Mouse (Mus musculus) spleen, adult 2 months (tissue): ENCODE data around the gene Ndufv2. TPM values are rescaled to one million over a fixed set of nuclear protein-coding genes. Genes with fewer than 3 reads are reported as not detected.
"Not testable (repeated sequence)": the region's sequence is repeated elsewhere in the genome, so short reads cannot be mapped to it uniquely, and the experiment has no call there.

ENCODE experiments used
- DNase-seq, 2 experiments: peaks; one replicate each; pipeline versions ENCODE4 v3.0.0 to v3.0.0-alpha.2; 2012 to 2021; ENCODE audit warnings: low spot score in 2 of 2, low read depth in 1 of 2
- H3K27ac ChIP-seq: fragments of 200-500 bp; 2 replicates; pipeline ENCODE4 v1.5.1; 2012; ENCODE audit warnings: low read length, inconsistent platforms; ENCODE audit not compliant: insufficient read depth
- H3K27me3 ChIP-seq: fragments of 200-500 bp; 2 replicates; pipeline ENCODE4 v1.6.1; 2012; ENCODE audit warnings: mild to moderate bottlenecking, moderate library complexity, low read length, inconsistent platforms; ENCODE audit not compliant: control insufficient read depth, insufficient read depth
- H3K36me3 ChIP-seq: fragments of 200-500 bp; 2 replicates; pipeline ENCODE4 v1.6.1; 2012; ENCODE audit warnings: mild to moderate bottlenecking, low read length, inconsistent platforms; ENCODE audit not compliant: control insufficient read depth, insufficient read depth
- H3K4me1 ChIP-seq: fragments of 200-500 bp; 2 replicates; pipeline ENCODE4 v1.6.1; 2011; ENCODE audit warnings: inconsistent platforms; ENCODE audit not compliant: control insufficient read depth, insufficient read depth, insufficient read length
- H3K4me3 ChIP-seq: fragments of 200-500 bp; 2 replicates; pipeline ENCODE4 v1.5.1; 2011; ENCODE audit warnings: mild to moderate bottlenecking, inconsistent platforms; ENCODE audit not compliant: insufficient read depth, insufficient read length; ENCODE audit errors: extremely low read depth
- CTCF ChIP-seq: fragments of 200-500 bp; IDR thresholded peaks from 2 replicates; pipeline ENCODE4 v1.5.1; 2011; ENCODE audit warnings: mild to moderate bottlenecking, inconsistent platforms; ENCODE audit not compliant: insufficient read depth, insufficient read length, insufficient replicate concordance; ENCODE audit errors: extremely low read depth
- POLR2A ChIP-seq: fragments of 200-500 bp; IDR thresholded peaks from 2 replicates; pipeline ENCODE4 v1.6.1; 2011; ENCODE audit warnings: low read depth, low read length, inconsistent platforms
- WGBS: fragments of 180-500 bp; shearing (Covaris S2); methylation state at CpG from one replicate; pipeline ENCODE4 v1.1.7; 2018; 5-methylcytosine and 5-hydroxymethylcytosine counted together
- polyA plus RNA-seq: library from polyadenylated mRNA; depleted of rRNA; stranded (reverse); fragments of >200 nt; gene quantifications from 2 replicates; pipeline ENCODE4 v1.2.3, GENCODE M21; 2012

Gene Ndufv2
- polyA plus RNA-seq, 1 experiment, result 15.3 TPM

GRCm38 (mm10) chr17:66065115-66065514 lies 36.2 kb downstream of the Ndufv2 start:
- 67% methylated on average over 4 of the region's 4 CpGs for WGBS
- no peak for DNase-seq
- H3K27me3 ChIP-seq, result no peaks in the 10 kb centered on the region
- no peaks in the 10 kb centered on the region; the same call in 1 of the 2 replicates for H3K36me3 ChIP-seq
- H3K27ac ChIP-seq, result no peak overlapping the region
- no peak overlapping the region for H3K4me3 ChIP-seq
- H3K4me1 ChIP-seq, result peaks cover 5% of the 10 kb centered on the region; the same call in 1 of the 2 replicates
- TF ChIP-seq CTCF, result no peak
- TF ChIP-seq POLR2A, result no peak

GRCm38 (mm10) chr17:66061241-66061938 lies 40.0 kb downstream of the Ndufv2 start:
- 75% methylated on average over 8 of the region's 8 CpGs for WGBS
- H3K4me1 ChIP-seq, result peaks cover 15% of the 10 kb centered on the region
- TF ChIP-seq CTCF, result no peak
- no peak for TF ChIP-seq POLR2A
- no peak overlapping the region for H3K27ac ChIP-seq
- H3K27me3 ChIP-seq, result no peaks in the 10 kb centered on the region
- no peak overlapping the region for H3K4me3 ChIP-seq
- no peak for DNase-seq
- no peaks in the 10 kb centered on the region for H3K36me3 ChIP-seq

GRCm38 (mm10) chr17:66058160-66058559 lies 43.2 kb downstream of the Ndufv2 start:
- Histone ChIP-seq H3K27ac (no peak overlapping the region), H3K36me3 (no peaks in the 10 kb centered on the region)
- WGBS, result 46% methylated on average over 4 of the region's 4 CpGs

GRCm38 (mm10) chr17:66057145-66057544 lies 44.2 kb downstream of the Ndufv2 start:
- TF ChIP-seq POLR2A (no peak), CTCF (no peak)
- WGBS, result 92% methylated on average over 2 of the region's 2 CpGs
- H3K36me3 ChIP-seq, result no peaks in the 10 kb centered on the region
- H3K27ac ChIP-seq, result no peak overlapping the region
- no peak for DNase-seq
- peaks cover 15% of the 10 kb centered on the region for H3K4me1 ChIP-seq
- H3K27me3 ChIP-seq, result no peaks in the 10 kb centered on the region
- no peak overlapping the region for H3K4me3 ChIP-seq

More at GRCm38 (mm10) chr17:66058160-66058559, 43.2 kb downstream of the Ndufv2 start:
- no peak for TF ChIP-seq CTCF
- no peaks in the 10 kb centered on the region for H3K27me3 ChIP-seq
- peak in 1 of 2 experiments; percentile 8 for DNase-seq
- peaks cover 15% of the 10 kb centered on the region for H3K4me1 ChIP-seq
- H3K4me3 ChIP-seq, result no peak overlapping the region

GRCm38 (mm10) chr17:66053349-66053748 lies 48.0 kb downstream of the Ndufv2 start:
- Histone ChIP-seq H3K27ac (no peak overlapping the region), H3K4me3 (no peak overlapping the region), H3K4me1 (peaks cover 4% of the 10 kb centered on the region), H3K36me3 (peaks cover 7% of the 10 kb centered on the region), H3K27me3 (no peaks in the 10 kb centered on the region)
- WGBS, result 85% methylated on average over 4 of the region's 4 CpGs
- TF ChIP-seq CTCF (no peak), POLR2A (no peak)
- no peak for DNase-seq

- H3K27ac ChIP-seq, result no peak overlapping the region
- TF ChIP-seq POLR2A, result no peak
- no peak for TF ChIP-seq CTCF
- 81% methylated on average over 4 of the region's 4 CpGs for WGBS
- H3K27me3 ChIP-seq, result no peaks in the 10 kb centered on the region
- no peak for DNase-seq
- no peak overlapping the region for H3K4me3 ChIP-seq
- peaks cover 13% of the 10 kb centered on the region for H3K36me3 ChIP-seq
- H3K4me1 ChIP-seq, result no peaks in the 10 kb centered on the region
Measured at GRCm38 (mm10) chr17:66048795-66049194, 52.6 kb downstream of the Ndufv2 start.

GRCm38 (mm10) chr17:66048199-66048598 lies 53.2 kb downstream of the Ndufv2 start:
- no peak for DNase-seq
- peaks cover 13% of the 10 kb centered on the region for H3K36me3 ChIP-seq
- WGBS, result 67% methylated on average over 5 of the region's 5 CpGs
- H3K4me1 ChIP-seq, result no peaks in the 10 kb centered on the region
- TF ChIP-seq POLR2A, result no peak
- no peak for TF ChIP-seq CTCF
- H3K27ac ChIP-seq, result no peak overlapping the region
- H3K27me3 ChIP-seq, result no peaks in the 10 kb centered on the region
- no peak overlapping the region for H3K4me3 ChIP-seq

- WGBS, result 89% methylated on average over 4 of the region's 4 CpGs
- H3K36me3 ChIP-seq, result peaks cover 11% of the 10 kb centered on the region
- not testable (repeated sequence) for DNase-seq, H3K27me3 ChIP-seq, H3K4me1 ChIP-seq, H3K27ac ChIP-seq, H3K4me3 ChIP-seq
Measured at GRCm38 (mm10) chr17:66043679-66044078, 57.7 kb downstream of the Ndufv2 start.
